Mouse (Mus musculus): Measurements from ENCODE around the gene Ube2t.

DNA sequence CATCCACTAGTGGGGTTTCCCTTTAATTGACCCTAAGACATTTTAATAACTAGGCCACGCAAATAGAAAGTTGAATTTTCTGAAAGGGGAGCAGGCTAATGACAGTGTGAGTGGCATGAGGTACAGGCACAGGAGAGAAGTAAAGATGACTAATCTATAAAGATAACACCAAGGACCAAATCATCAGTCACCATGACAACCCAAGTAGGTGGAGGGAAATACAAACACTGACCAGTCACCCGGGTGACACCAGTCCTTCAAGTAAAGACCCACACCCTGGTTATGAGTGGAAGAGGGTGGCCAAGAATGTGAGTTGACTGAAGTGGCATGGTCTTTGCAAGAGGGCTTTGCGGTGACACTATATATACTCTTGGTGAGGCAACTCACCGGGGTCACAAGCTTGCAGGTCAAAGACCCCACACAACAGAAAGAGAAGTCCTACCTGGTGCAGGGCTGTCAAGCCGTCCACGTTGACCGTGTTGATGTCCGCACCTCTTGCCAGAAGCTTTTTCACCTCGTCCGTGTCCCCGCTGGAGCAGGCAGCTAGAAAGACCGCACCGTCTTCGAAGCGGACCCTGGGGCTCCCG lies 7.2 kb upstream of the Ube2t start:
- no peak for TF ChIP-seq EP300 (IDR thresholded peaks at IDR 0.05; ENCODE audit: insufficient read depth, low read depth, low read length)
- no peak for TF ChIP-seq POLR2A (IDR thresholded peaks at IDR 0.05; ENCODE audit: insufficient read depth, low read length)
